Mouse (Mus musculus): ENCODE data around the gene Phactr1.

DNA sequence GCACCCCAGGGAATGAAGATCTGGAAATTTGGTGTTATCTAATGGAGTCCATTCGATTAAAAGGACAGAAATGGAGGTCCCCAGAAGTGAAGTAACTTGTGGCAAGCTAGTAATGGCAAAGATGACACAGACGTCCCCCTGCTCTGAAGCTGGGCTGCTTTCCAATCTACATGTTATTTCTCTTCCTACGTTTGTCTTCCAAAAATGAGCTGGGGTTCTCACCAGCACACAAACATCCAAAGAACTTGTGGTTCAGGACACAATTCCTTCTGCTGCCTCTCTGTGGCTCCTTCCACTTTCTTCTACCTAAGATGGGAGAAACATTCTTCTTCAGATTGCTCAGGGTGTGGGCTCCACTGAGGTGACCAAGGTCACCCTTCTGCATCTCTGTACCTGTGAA lies 368.1 kb downstream of the Phactr1 start:
- TF ChIP-seq POLR2A (IDR thresholded peaks at IDR 0.05; ENCODE audit: insufficient read length, low read depth) (no peak), TCF12 (IDR thresholded peaks at IDR 0.05; ENCODE audit: insufficient read depth, poor library complexity, severe bottlenecking) (no peak), MYOG (IDR thresholded peaks at IDR 0.05; ENCODE audit: control insufficient read depth in 1 of 3, insufficient read depth in 1 of 3, insufficient read length in 2 of 3, low read depth in 2 of 3) (no peak), E2F4 (IDR thresholded peaks at IDR 0.05; ENCODE audit: insufficient read depth) (no peak), USF1 (IDR thresholded peaks at IDR 0.05; ENCODE audit: low read depth) (no peak), MAX (IDR thresholded peaks at IDR 0.05; ENCODE audit: low read depth) (no peak)
